Mouse (Mus musculus): ENCODE results near the gene Kcng1.

GRCm38 (mm10) chr2:168223326-168223725 lies 58.2 kb downstream of the Kcng1 start:
- TF ChIP-seq POLR2A (IDR thresholded peaks at IDR 0.05; ENCODE audit: borderline replicate concordance, extremely low read depth, low read depth, low read length) (no peak), CTCF (IDR thresholded peaks at IDR 0.05; ENCODE audit: insufficient read depth, low read length) (no peak)

Data from lung, adult 2 months (tissue).